Mouse (Mus musculus) forebrain, embryonic 15.5 days (tissue): ENCODE results near the gene Wrnip1. TPM values are rescaled to one million over a fixed set of nuclear protein-coding genes. Genes with fewer than 3 reads are reported as not detected.

Experiments used
- ATAC-seq: fragments of 200-750 bp; cut with Nextera tagmentation; replicated peaks from 2 replicates; pipeline ENCODE4 v1.8.0; 2017; ENCODE audit warnings: mild to moderate bottlenecking, moderate TSS enrichment, moderate library complexity
- H3K27ac ChIP-seq: fragments of 300-500 bp; sonication (generic); replicated peaks from 2 replicates; pipeline ENCODE4 v1.5.1; 2015; ENCODE audit warnings: mild to moderate bottlenecking, inconsistent platforms
- H3K27me3 ChIP-seq: fragments of 300-500 bp; sonication (generic); 2 replicates; pipeline ENCODE4 v1.6.1; 2015; ENCODE audit warnings: inconsistent platforms
- H3K36me3 ChIP-seq: fragments of 300-500 bp; sonication (generic); 2 replicates; pipeline ENCODE4 v1.6.1; 2015; ENCODE audit warnings: mild to moderate bottlenecking, inconsistent platforms
- H3K4me1 ChIP-seq: fragments of 300-500 bp; sonication (generic); 2 replicates; pipeline ENCODE4 v1.6.1; 2015; ENCODE audit warnings: inconsistent platforms
- H3K4me2 ChIP-seq: fragments of 300-500 bp; sonication (generic); replicated peaks from 2 replicates; pipeline ENCODE4 v1.6.1; 2015; ENCODE audit warnings: mild to moderate bottlenecking, inconsistent platforms
- H3K4me3 ChIP-seq: fragments of 300-500 bp; sonication (generic); 2 replicates; pipeline ENCODE4 v1.5.1; 2015; ENCODE audit warnings: mild to moderate bottlenecking, inconsistent platforms
- H3K9ac ChIP-seq: fragments of 300-500 bp; sonication (generic); replicated peaks from 2 replicates; pipeline ENCODE4 v1.6.1; 2015; ENCODE audit warnings: mild to moderate bottlenecking, inconsistent platforms
- H3K9me3 ChIP-seq: fragments of 300-500 bp; sonication (generic); 2 replicates; pipeline ENCODE4 v1.6.1; 2016; ENCODE audit warnings: inconsistent platforms
- WGBS: fragments of 180-500 bp; shearing (Covaris S2); methylation state at CpG from one replicate; pipeline ENCODE4 v1.1.7; 2015; ENCODE audit warnings: mixed read lengths; 5-methylcytosine and 5-hydroxymethylcytosine counted together
- polyA plus RNA-seq: library from polyadenylated mRNA; unstranded; fragments of >200 nt; fragmentation: Nextera tagmentation; extraction: Ambion mirVana; gene quantifications from 2 replicates; pipeline ENCODE4 v1.2.1, GENCODE M21; 2015

Gene Wrnip1
- polyA plus RNA-seq, 1 experiment from 2014 or later: 39.3 TPM

- H3K9me3 ChIP-seq: no peaks in the 10 kb centered on the region
These were observed 14.3 kb upstream of the Wrnip1 start for GRCm38 (mm10) chr13:32787584-32787983.

GRCm38 (mm10) chr13:32789781-32790180, 12.1 kb upstream of the Wrnip1 start:
- H3K4me3 ChIP-seq: no peak overlapping the region
- H3K9me3 ChIP-seq: no peaks in the 10 kb centered on the region
- 82% methylated on average over 4 of the region's 4 CpGs for WGBS
- no peaks in the 10 kb centered on the region for H3K36me3 ChIP-seq
- no peaks in the 10 kb centered on the region for H3K4me1 ChIP-seq
- no peak overlapping the region for H3K9ac ChIP-seq
- no peak for ATAC-seq
- no peaks in the 10 kb centered on the region for H3K27me3 ChIP-seq
- no peak overlapping the region for H3K4me2 ChIP-seq
- no peak overlapping the region for H3K27ac ChIP-seq

More at GRCm38 (mm10) chr13:32787584-32787983, 14.3 kb upstream of the Wrnip1 start:
- H3K4me3 ChIP-seq: no peak overlapping the region
- 78% methylated on average over 2 of the region's 2 CpGs for WGBS
- ATAC-seq: no peak
- no peaks in the 10 kb centered on the region for H3K36me3 ChIP-seq
- H3K27ac ChIP-seq: no peak overlapping the region
- no peaks in the 10 kb centered on the region for H3K4me1 ChIP-seq
- H3K27me3 ChIP-seq: no peaks in the 10 kb centered on the region
- H3K4me2 ChIP-seq: no peak overlapping the region
- no peak overlapping the region for H3K9ac ChIP-seq

GRCm38 (mm10) chr13:32794619-32795018, 7.2 kb upstream of the Wrnip1 start:
- Histone ChIP-seq H3K4me1 (no peaks in the 10 kb centered on the region), H3K4me2 (no peak overlapping the region), H3K27ac (no peak overlapping the region), H3K27me3 (no peaks in the 10 kb centered on the region), H3K36me3 (no peaks in the 10 kb centered on the region), H3K9ac (no peak overlapping the region), H3K9me3 (no peaks in the 10 kb centered on the region), H3K4me3 (no peak overlapping the region)
- ATAC-seq: no peak
- WGBS: 45% methylated on average over 2 of the region's 2 CpGs

GRCm38 (mm10) chr13:32795166-32795565, 6.7 kb upstream of the Wrnip1 start:
- 84% methylated on average over 5 of the region's 5 CpGs for WGBS
- no peaks in the 10 kb centered on the region for H3K27me3 ChIP-seq
- no peaks in the 10 kb centered on the region for H3K9me3 ChIP-seq
- H3K4me3 ChIP-seq: no peak overlapping the region
- H3K4me1 ChIP-seq: no peaks in the 10 kb centered on the region
- ATAC-seq: no peak
- no peak overlapping the region for H3K27ac ChIP-seq
- H3K9ac ChIP-seq: no peak overlapping the region
- H3K36me3 ChIP-seq: no peaks in the 10 kb centered on the region
- H3K4me2 ChIP-seq: no peak overlapping the region

GRCm38 (mm10) chr13:32797085-32797484, 4.8 kb upstream of the Wrnip1 start:
- no peak overlapping the region for H3K9ac ChIP-seq
- H3K9me3 ChIP-seq: no peaks in the 10 kb centered on the region
- H3K4me3 ChIP-seq: no peak overlapping the region
- no peak overlapping the region for H3K4me2 ChIP-seq
- no peaks in the 10 kb centered on the region for H3K36me3 ChIP-seq
- H3K27me3 ChIP-seq: no peaks in the 10 kb centered on the region
- H3K4me1 ChIP-seq: peaks cover 7% of the 10 kb centered on the region
- no peak for ATAC-seq
- H3K27ac ChIP-seq: no peak overlapping the region
- WGBS: 85% methylated on average over 1 of the region's 1 CpGs

- H3K27me3 ChIP-seq: no peaks in the 10 kb centered on the region
- no peak for ATAC-seq
- H3K9ac ChIP-seq: no peak overlapping the region
- no peak overlapping the region for H3K4me2 ChIP-seq
- no peak overlapping the region for H3K27ac ChIP-seq
- 75% methylated on average over 2 of the region's 2 CpGs for WGBS
- H3K4me3 ChIP-seq: no peak overlapping the region
- peaks cover 21% of the 10 kb centered on the region for H3K4me1 ChIP-seq
- H3K36me3 ChIP-seq: no peaks in the 10 kb centered on the region
- no peaks in the 10 kb centered on the region for H3K9me3 ChIP-seq
These were observed 2.7 kb upstream of the Wrnip1 start for GRCm38 (mm10) chr13:32799131-32799530.

- no peak for ATAC-seq
- Histone ChIP-seq H3K36me3 (no peaks in the 10 kb centered on the region), H3K4me1 (peaks cover 32% of the 10 kb centered on the region), H3K9ac (peak overlapping the region; percentile 18; the same call in 1 of the 2 replicates), H3K9me3 (no peaks in the 10 kb centered on the region), H3K4me2 (no peak overlapping the region), H3K27ac (no peak overlapping the region), H3K4me3 (no peak overlapping the region), H3K27me3 (no peaks in the 10 kb centered on the region)
These were observed 979 bp upstream of the Wrnip1 start for GRCm38 (mm10) chr13:32800859-32801258.

- Histone ChIP-seq H3K9me3 (no peaks in the 10 kb centered on the region), H3K9ac (peak within 1 kb of the TSS; percentile 74), H3K4me2 (peak within 1 kb of the TSS; percentile 73), H3K27ac (peak within 1 kb of the TSS; percentile 81), H3K4me1 (peaks cover 32% of the 10 kb centered on the region), H3K36me3 (peaks cover 13% of the 10 kb centered on the region), H3K27me3 (no peaks in the 10 kb centered on the region), H3K4me3 (peak within 1 kb of the TSS; percentile 64)
- under 1% methylated on average over 95 of the region's 95 CpGs for WGBS
- peak; percentile 7 for ATAC-seq
These were observed 632 bp downstream of the Wrnip1 start, which contains the start of gene D930007J09Rik for GRCm38 (mm10) chr13:32802259-32803081. Gene D930007J09Rik, minus strand, starts transcription at chr13:32802849.

GRCm38 (mm10) chr13:32803701-32804345, 2.0 kb downstream of the Wrnip1 start:
- WGBS: 72% methylated on average over 4 of the region's 4 CpGs
- peak overlapping the region; percentile 74 for H3K9ac ChIP-seq

GRCm38 (mm10) chr13:32806820-32807219, 5.0 kb downstream of the Wrnip1 start:
- H3K4me1 ChIP-seq: peaks cover 25% of the 10 kb centered on the region
- H3K9me3 ChIP-seq: no peaks in the 10 kb centered on the region
- no peak overlapping the region for H3K4me3 ChIP-seq
- H3K36me3 ChIP-seq: peaks cover 27% of the 10 kb centered on the region
- H3K9ac ChIP-seq: no peak overlapping the region
- no peak overlapping the region for H3K27ac ChIP-seq
- 88% methylated on average over 7 of the region's 7 CpGs for WGBS
- H3K4me2 ChIP-seq: no peak overlapping the region
- ATAC-seq: no peak
- no peaks in the 10 kb centered on the region for H3K27me3 ChIP-seq

More at GRCm38 (mm10) chr13:32803701-32804345, 2.0 kb downstream of the Wrnip1 start:
- Histone ChIP-seq H3K4me1 (peaks cover 32% of the 10 kb centered on the region), H3K27ac (no peak overlapping the region), H3K27me3 (no peaks in the 10 kb centered on the region), H3K4me3 (peak overlapping the region; percentile 64), H3K36me3 (peaks cover 21% of the 10 kb centered on the region), H3K4me2 (peak overlapping the region; percentile 73), H3K9me3 (no peaks in the 10 kb centered on the region)
- no peak for ATAC-seq

- H3K4me1 ChIP-seq: peaks cover 25% of the 10 kb centered on the region
- H3K4me2 ChIP-seq: no peak overlapping the region
- no peak overlapping the region for H3K4me3 ChIP-seq
- peaks cover 27% of the 10 kb centered on the region for H3K36me3 ChIP-seq
- no peak overlapping the region for H3K27ac ChIP-seq
- no peak overlapping the region for H3K9ac ChIP-seq
- no peaks in the 10 kb centered on the region for H3K9me3 ChIP-seq
- no peak for ATAC-seq
- no peaks in the 10 kb centered on the region for H3K27me3 ChIP-seq
- WGBS: 59% methylated on average over 3 of the region's 3 CpGs
These were observed 5.8 kb downstream of the Wrnip1 start for GRCm38 (mm10) chr13:32807624-32808023.

- no peak overlapping the region for H3K27ac ChIP-seq
- no peaks in the 10 kb centered on the region for H3K27me3 ChIP-seq
- no peaks in the 10 kb centered on the region for H3K4me1 ChIP-seq
- H3K4me2 ChIP-seq: no peak overlapping the region
- 97% methylated on average over 3 of the region's 3 CpGs for WGBS
- H3K9me3 ChIP-seq: no peaks in the 10 kb centered on the region
- ATAC-seq: no peak
- H3K36me3 ChIP-seq: peaks cover 60% of the 10 kb centered on the region
- H3K9ac ChIP-seq: no peak overlapping the region
- no peak overlapping the region for H3K4me3 ChIP-seq
These were observed 17.4 kb downstream of the Wrnip1 start for GRCm38 (mm10) chr13:32819241-32819640.
